Mouse (Mus musculus) intestine, embryonic 14.5 days (tissue): ENCODE measurements around the gene Cfap97. TPM values are rescaled to one million over a fixed set of nuclear protein-coding genes. Genes with fewer than 3 reads are reported as not detected.
"Not testable (repeated sequence)": the region's sequence is repeated elsewhere in the genome, so short reads cannot be mapped to it uniquely, and the experiment has no call there.

Experiments used
- ATAC-seq: fragments of 200-750 bp; cut with Nextera tagmentation; replicated peaks from 2 replicates; pipeline ENCODE4 v1.8.0; 2017; ENCODE audit warnings: low read depth, moderate number of reproducible peaks, moderate TSS enrichment, moderate library complexity; ENCODE audit not compliant: low FRiP score, low TSS enrichment
- DNase-seq: peaks from one replicate; pipeline ENCODE4 v3.0.0-alpha.2; 2018; ENCODE audit warnings: low spot score
- H3K27ac ChIP-seq: fragments of 300-500 bp; sonication (generic); 2 replicates; pipeline ENCODE4 v1.5.1; 2014; ENCODE audit warnings: low read depth, mild to moderate bottlenecking, control low read depth
- H3K27me3 ChIP-seq: fragments of 300-500 bp; sonication (generic); replicated peaks from 2 replicates; pipeline ENCODE4 v1.6.1; 2014; ENCODE audit warnings: low read length, control low read depth; ENCODE audit not compliant: control insufficient read depth, insufficient read depth
- H3K36me3 ChIP-seq: fragments of 300-500 bp; sonication (generic); 2 replicates; pipeline ENCODE4 v1.6.1; 2014; ENCODE audit warnings: low read length, control low read depth; ENCODE audit not compliant: control insufficient read depth, insufficient read depth
- H3K4me1 ChIP-seq: fragments of 300-500 bp; sonication (generic); replicated peaks from 2 replicates; pipeline ENCODE4 v1.6.1; 2014; ENCODE audit warnings: low read length, control low read depth, mixed read lengths; ENCODE audit not compliant: control insufficient read depth, insufficient read depth
- H3K4me2 ChIP-seq: fragments of 300-500 bp; sonication (generic); 2 replicates; pipeline ENCODE4 v1.6.1; 2014; ENCODE audit warnings: low read length
- H3K4me3 ChIP-seq: fragments of 300-500 bp; sonication (generic); 2 replicates; pipeline ENCODE4 v1.5.1; 2014; ENCODE audit warnings: low read depth, low read length, control low read depth, mixed read lengths
- H3K9ac ChIP-seq: fragments of 300-500 bp; sonication (generic); 2 replicates; pipeline ENCODE4 v1.6.1; 2014; ENCODE audit warnings: mild to moderate bottlenecking, low read length
- H3K9me3 ChIP-seq: fragments of 300-500 bp; sonication (generic); 2 replicates; pipeline ENCODE4 v1.6.1; 2016; ENCODE audit warnings: low read length, control low read depth; ENCODE audit not compliant: control insufficient read depth
- WGBS: fragments of 180-500 bp; shearing (Covaris S2); extraction: QIAGEN DNeasy Blood & Tissue Kit; methylation state at CpG from one replicate; pipeline ENCODE4 v1.1.7; 2014; 5-methylcytosine and 5-hydroxymethylcytosine counted together
- polyA plus RNA-seq: library from polyadenylated mRNA; unstranded; fragments of >200 nt; fragmentation: Nextera tagmentation; extraction: Ambion mirVana; gene quantifications from 2 replicates; pipeline ENCODE4 v1.2.1, GENCODE M21; 2014

Gene Cfap97
- polyA plus RNA-seq, 1 experiment from 2014 or later: 21.0 TPM

DNA sequence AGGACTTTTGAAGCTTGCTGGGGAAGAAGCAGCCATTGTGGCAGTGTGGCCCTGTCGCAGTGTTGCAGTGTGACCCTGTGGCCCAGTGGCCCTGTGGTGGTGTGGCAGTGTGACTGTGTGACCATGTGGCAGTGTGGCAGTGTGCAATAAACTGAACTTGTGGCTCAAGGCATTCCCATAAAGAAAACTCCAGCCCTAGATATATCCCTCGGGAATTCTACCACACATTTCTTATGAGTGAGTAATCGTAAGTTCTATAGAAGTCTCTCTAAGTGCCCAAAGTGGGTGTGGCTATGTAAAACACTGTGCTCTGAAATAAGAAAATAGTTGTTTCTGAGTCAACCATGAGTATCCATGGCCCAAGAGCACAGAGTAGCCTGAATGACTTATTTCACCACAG lies 73.9 kb downstream of the Cfap97 start:
- whole genome bisulfite sequencing: 71% methylated on average over 3 of the region's 3 CpGs
- no peaks in the 10 kb centered on the region for H3K9me3 ChIP-seq
- H3K4me2 ChIP-seq: no peak overlapping the region
- no peaks in the 10 kb centered on the region for H3K27me3 ChIP-seq
- no peak overlapping the region for H3K4me3 ChIP-seq
- no peak overlapping the region for H3K9ac ChIP-seq
- no peak for DNase-seq
- ATAC-seq: no peak
- H3K27ac ChIP-seq: no peak overlapping the region
- H3K4me1 ChIP-seq: no peaks in the 10 kb centered on the region
- no peaks in the 10 kb centered on the region for H3K36me3 ChIP-seq

- Histone ChIP-seq H3K4me2 (no peak overlapping the region), H3K4me3 (no peak overlapping the region), H3K27me3 (no peaks in the 10 kb centered on the region), H3K36me3 (no peaks in the 10 kb centered on the region), H3K27ac (no peak overlapping the region), H3K9me3 (no peaks in the 10 kb centered on the region), H3K4me1 (no peaks in the 10 kb centered on the region), H3K9ac (no peak overlapping the region)
- no peak for DNase-seq
- 74% methylated on average over 5 of the region's 5 CpGs for WGBS
- ATAC-seq: no peak
Measured at GRCm38 (mm10) chr8:46226622-46227021, 75.1 kb downstream of the Cfap97 start.

- ATAC-seq, H3K4me1 ChIP-seq, H3K27ac ChIP-seq, DNase-seq, H3K36me3 ChIP-seq, H3K9me3 ChIP-seq, H3K4me3 ChIP-seq, H3K27me3 ChIP-seq, H3K4me2 ChIP-seq, H3K9ac ChIP-seq: not testable (repeated sequence)
- 75% methylated on average over 7 of the region's 7 CpGs for WGBS
Measured at GRCm38 (mm10) chr8:46231968-46232367, 80.4 kb downstream of the Cfap97 start.

DNA sequence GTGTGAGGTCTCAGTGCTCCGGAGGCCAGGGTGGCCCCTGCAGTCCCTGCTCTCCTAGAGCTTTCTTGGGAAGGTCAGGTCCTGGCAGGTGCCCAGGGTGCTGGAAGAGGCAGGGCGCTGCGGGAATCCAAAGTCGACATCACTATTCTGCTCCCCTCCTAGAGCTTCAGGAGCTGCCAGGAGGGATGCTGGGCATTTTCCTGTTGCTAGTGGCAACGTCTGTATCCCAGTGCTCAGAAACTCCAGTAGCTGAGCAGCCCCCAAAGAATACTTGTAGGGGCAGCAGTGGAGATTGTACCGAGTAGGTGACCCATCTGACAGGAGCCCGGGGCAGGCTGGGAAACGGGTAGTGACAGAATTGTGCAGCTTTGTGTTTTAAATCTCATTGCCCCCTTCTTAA lies 81.2 kb downstream of the Cfap97 start:
- Histone ChIP-seq H3K4me2 (no peak overlapping the region), H3K4me1 (no peaks in the 10 kb centered on the region), H3K4me3 (no peak overlapping the region), H3K9me3 (no peaks in the 10 kb centered on the region), H3K9ac (no peak overlapping the region), H3K36me3 (no peaks in the 10 kb centered on the region), H3K27ac (no peak overlapping the region), H3K27me3 (no peaks in the 10 kb centered on the region)
- 62% methylated on average over 8 of the region's 8 CpGs for WGBS
- DNase-seq: no peak
- no peak for ATAC-seq

- H3K4me2 ChIP-seq: no peak overlapping the region
- H3K9ac ChIP-seq: no peak overlapping the region
- no peak for DNase-seq
- H3K27me3 ChIP-seq: no peaks in the 10 kb centered on the region
- H3K4me1 ChIP-seq: no peaks in the 10 kb centered on the region
- no peak overlapping the region for H3K27ac ChIP-seq
- H3K9me3 ChIP-seq: no peaks in the 10 kb centered on the region
- no peak for ATAC-seq
- no peaks in the 10 kb centered on the region for H3K36me3 ChIP-seq
- no peak overlapping the region for H3K4me3 ChIP-seq
- whole genome bisulfite sequencing: 68% methylated on average over 4 of the region's 4 CpGs
Measured at GRCm38 (mm10) chr8:46234736-46235135, 83.2 kb downstream of the Cfap97 start.

- Histone ChIP-seq H3K27ac (no peak overlapping the region), H3K9ac (no peak overlapping the region), H3K4me1 (no peaks in the 10 kb centered on the region), H3K4me3 (no peak overlapping the region), H3K4me2 (no peak overlapping the region), H3K9me3 (no peaks in the 10 kb centered on the region), H3K36me3 (no peaks in the 10 kb centered on the region), H3K27me3 (0 out of 2 replicates have a peak, but pooled peaks cover 3% of the 10 kb centered on the region)
- no peak for DNase-seq
- ATAC-seq: no peak
- WGBS: 61% methylated on average over 7 of the region's 7 CpGs
Measured at GRCm38 (mm10) chr8:46236441-46237223, 85.1 kb downstream of the Cfap97 start.

GRCm38 (mm10) chr8:46241568-46242374 lies 90.2 kb downstream of the Cfap97 start:
- no peak overlapping the region for H3K4me3 ChIP-seq
- H3K27me3 ChIP-seq: 0 out of 2 replicates have a peak, but pooled peaks cover 3% of the 10 kb centered on the region
- 27% methylated on average over 13 of the region's 13 CpGs for WGBS
- H3K4me1 ChIP-seq: no peaks in the 10 kb centered on the region; the same call in 1 of the 2 replicates
- DNase-seq (peak; percentile 91), ATAC-seq (peak; percentile 76)
- no peaks in the 10 kb centered on the region for H3K36me3 ChIP-seq
- H3K4me2 ChIP-seq: peak overlapping the region; percentile 28; the same call in 1 of the 2 replicates
- H3K27ac ChIP-seq: no peak overlapping the region
- H3K9me3 ChIP-seq: no peaks in the 10 kb centered on the region
- no peak overlapping the region for H3K9ac ChIP-seq

DNA sequence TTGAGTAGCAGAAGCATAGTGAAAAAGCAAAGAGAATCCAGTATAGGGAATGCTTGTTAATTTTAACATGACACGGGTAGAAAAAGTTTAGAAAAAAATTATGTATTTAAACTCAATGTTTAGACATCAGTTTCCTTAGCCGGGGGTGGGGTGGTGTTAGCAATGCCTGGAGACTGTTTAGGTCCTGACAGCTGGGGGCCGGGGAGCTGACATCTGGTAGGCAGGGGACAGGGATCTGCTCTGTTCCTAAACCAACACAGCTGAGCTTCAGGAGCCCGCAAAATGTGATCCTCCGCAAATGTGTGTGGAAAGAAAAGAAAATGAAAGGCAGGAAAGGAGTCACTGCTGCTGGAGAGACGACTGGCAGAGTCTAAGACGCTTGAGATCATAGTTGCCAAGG lies 91.4 kb downstream of the Cfap97 start:
- 22% methylated on average over 7 of the region's 7 CpGs for WGBS
- DNase-seq (no peak), ATAC-seq (no peak)
- Histone ChIP-seq H3K4me1 (no peaks in the 10 kb centered on the region; the same call in 1 of the 2 replicates), H3K4me2 (no peak overlapping the region), H3K27me3 (0 out of 2 replicates have a peak, but pooled peaks cover 3% of the 10 kb centered on the region), H3K27ac (peak overlapping the region; percentile 27; the same call in 1 of the 2 replicates), H3K9me3 (no peaks in the 10 kb centered on the region), H3K9ac (no peak overlapping the region), H3K4me3 (no peak overlapping the region), H3K36me3 (no peaks in the 10 kb centered on the region)
